Mouse (Mus musculus): ENCODE measurements at regions not wholly inside any gene's neighbourhood (a gene's known extent, or its start where the extent isn't known, plus 50 kb on each side); places are given as distances from the start of the nearest gene placed in this dataset.

DNA sequence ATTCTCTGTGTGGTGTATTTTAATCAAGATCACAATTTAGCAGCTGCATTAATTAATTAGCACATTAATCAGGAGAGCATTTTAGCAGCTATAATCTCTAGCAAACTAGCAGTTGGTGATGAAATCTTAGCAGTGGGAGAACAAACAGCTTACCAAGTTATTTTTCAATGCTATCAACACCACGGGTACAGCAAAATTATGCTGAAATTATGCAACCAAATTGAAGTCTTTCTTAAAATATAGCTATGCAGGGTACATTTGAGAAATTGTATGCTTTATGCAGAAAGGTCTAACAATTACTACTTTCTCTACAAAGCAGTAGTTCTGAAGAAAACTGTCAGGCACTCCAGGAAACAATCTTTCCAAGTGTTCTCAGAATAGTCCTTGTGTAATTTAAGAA is 378.1 kb downstream of the Dnajb9 start:
- no peaks in the 10 kb centered on the region for H3K36me3 ChIP-seq
- WGBS: 64% methylated on average over 1 of the region's 1 CpGs
- H3K27me3 ChIP-seq: no peaks in the 10 kb centered on the region
- H3K27ac ChIP-seq (replicated peaks): no peak overlapping the region
- ATAC-seq (ENCODE audit: low read depth): no peak
- no peak overlapping the region for H3K4me2 ChIP-seq
- no peak overlapping the region for H3K9ac ChIP-seq
- no peaks in the 10 kb centered on the region for H3K9me3 ChIP-seq
- H3K4me3 ChIP-seq: no peak overlapping the region
- H3K4me1 ChIP-seq (replicated peaks): no peaks in the 10 kb centered on the region

DNA sequence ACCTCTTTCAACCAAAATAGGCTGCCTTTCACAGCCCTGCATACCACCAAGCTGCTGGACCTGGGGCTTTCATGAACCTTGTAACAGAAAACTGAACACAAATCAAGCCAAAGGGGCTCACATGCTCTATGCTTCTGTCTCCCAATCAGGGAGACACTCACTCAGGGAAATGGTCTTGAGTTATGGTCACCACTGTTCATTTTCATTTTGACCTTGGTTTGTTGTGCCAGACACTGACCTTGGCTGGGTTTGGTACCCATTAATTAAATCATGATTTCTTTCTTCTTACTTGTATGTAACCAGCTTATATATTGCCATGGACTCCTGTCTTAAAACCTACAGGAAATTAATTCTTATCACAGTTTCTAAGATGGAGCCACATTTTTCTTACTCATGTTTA is 381.5 kb downstream of the Dnajb9 start:
- no peak overlapping the region for H3K27ac ChIP-seq (replicated peaks)
- no peak overlapping the region for H3K4me3 ChIP-seq
- ATAC-seq (ENCODE audit: low read depth): no peak
- no peak overlapping the region for H3K4me2 ChIP-seq
- no peaks in the 10 kb centered on the region for H3K27me3 ChIP-seq
- no peaks in the 10 kb centered on the region for H3K36me3 ChIP-seq
- H3K9me3 ChIP-seq: no peaks in the 10 kb centered on the region
- no peaks in the 10 kb centered on the region for H3K4me1 ChIP-seq (replicated peaks)
- H3K9ac ChIP-seq: no peak overlapping the region

DNA sequence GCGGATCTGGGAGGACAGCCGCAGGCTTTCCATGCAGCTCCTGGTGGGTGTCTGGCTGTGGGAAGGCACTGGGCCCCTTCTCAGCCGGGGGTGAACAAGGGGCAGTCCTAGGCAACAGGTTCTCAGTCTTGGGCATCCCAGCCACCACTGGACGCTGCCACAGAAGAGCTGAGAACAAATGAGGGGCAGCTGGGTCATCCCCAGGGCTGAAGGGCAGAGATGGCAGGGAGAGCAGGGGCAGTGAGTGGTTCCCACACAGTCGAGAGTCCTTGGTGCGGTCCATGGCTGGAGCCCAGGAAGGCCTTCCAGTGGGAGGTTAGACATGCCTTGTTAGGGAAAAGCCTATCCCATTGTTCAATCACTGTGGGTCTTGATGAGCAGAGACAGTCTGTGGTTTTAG is 382.2 kb downstream of the Dnajb9 start:
- no peak for ATAC-seq (ENCODE audit: low read depth)
- Histone ChIP-seq H3K27me3 (no peaks in the 10 kb centered on the region), H3K4me1 (replicated peaks) (no peaks in the 10 kb centered on the region), H3K4me3 (no peak overlapping the region), H3K4me2 (no peak overlapping the region), H3K9me3 (no peaks in the 10 kb centered on the region), H3K27ac (replicated peaks) (no peak overlapping the region), H3K36me3 (no peaks in the 10 kb centered on the region), H3K9ac (no peak overlapping the region)
- WGBS: 79% methylated on average over 6 of the region's 6 CpGs

DNA sequence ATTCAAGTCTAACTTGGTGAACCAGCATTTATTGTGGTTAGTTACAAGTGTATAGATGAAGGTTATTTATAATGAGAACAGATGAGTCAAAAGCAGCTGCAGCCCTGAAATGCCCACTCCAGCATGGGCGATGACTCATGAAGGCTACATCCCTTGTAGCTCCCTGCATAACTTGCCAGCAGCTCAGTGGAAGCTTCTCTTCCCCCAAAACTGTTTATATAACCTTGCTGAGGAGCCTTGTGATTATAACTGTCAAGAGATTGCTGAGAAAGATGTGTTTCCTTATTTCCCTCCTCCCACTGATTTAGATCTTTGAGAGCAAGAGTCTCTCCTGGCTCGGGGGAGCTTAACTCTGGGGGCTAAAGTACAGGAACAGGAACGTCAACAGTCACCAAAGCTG is 382.8 kb downstream of the Dnajb9 start:
- no peak overlapping the region for H3K9ac ChIP-seq
- H3K9me3 ChIP-seq: no peaks in the 10 kb centered on the region
- 62% methylated on average over 3 of the region's 3 CpGs for WGBS
- H3K4me3 ChIP-seq: no peak overlapping the region
- H3K4me2 ChIP-seq: no peak overlapping the region
- no peaks in the 10 kb centered on the region for H3K4me1 ChIP-seq (replicated peaks)
- H3K27ac ChIP-seq (replicated peaks): no peak overlapping the region
- H3K36me3 ChIP-seq: no peaks in the 10 kb centered on the region
- H3K27me3 ChIP-seq: no peaks in the 10 kb centered on the region
- ATAC-seq (ENCODE audit: low read depth): no peak

DNA sequence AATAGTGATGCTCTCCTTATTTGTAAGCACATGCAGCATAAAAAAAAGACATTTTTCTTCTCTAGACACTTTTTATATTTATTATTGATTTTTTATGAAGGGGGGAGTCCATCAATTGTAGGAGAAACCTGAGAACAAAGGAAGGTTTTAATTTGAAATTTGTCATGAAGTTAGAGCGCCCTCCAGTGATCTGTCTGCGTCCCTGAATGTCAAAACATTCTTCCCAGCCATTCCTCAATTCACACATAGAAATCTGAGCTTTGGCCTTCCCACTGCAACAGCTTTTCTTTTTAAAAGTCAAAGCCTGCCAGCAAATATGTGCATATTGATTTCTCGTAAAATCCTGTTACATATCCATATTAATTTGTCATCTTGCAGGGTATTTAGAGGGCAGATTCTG is 396.6 kb downstream of the Dnajb9 start:
- Histone ChIP-seq H3K9ac (no peak overlapping the region), H3K4me1 (replicated peaks) (no peaks in the 10 kb centered on the region), H3K4me2 (no peak overlapping the region), H3K36me3 (no peaks in the 10 kb centered on the region), H3K27me3 (no peaks in the 10 kb centered on the region), H3K4me3 (no peak overlapping the region), H3K9me3 (no peaks in the 10 kb centered on the region), H3K27ac (replicated peaks) (no peak overlapping the region)
- WGBS: 12% methylated on average over 3 of the region's 3 CpGs
- ATAC-seq (ENCODE audit: low read depth): peak; percentile 47

DNA sequence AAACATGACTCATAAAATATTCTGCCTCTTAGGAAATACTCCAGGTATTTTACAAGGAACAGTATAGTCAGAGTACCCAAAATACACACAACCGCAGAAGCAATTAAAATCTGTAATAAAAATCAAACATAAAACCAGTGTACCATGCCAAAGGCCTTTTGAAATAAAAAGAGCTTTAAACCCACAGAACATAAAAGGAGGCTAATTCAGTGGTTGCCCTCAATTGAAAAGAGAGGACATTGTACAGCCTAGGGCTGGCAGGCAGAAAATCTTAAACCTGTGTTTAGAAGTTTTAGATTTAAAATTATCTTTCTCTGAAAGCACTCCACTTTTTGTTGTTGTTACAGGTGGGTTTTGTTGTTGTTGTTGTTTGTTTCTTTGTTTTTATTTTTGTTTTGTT is 437.4 kb downstream of the Dnajb9 start:
- peak; percentile 63; the same call in 1 of the 2 replicates for ATAC-seq (ENCODE audit: low read depth)
- no peak overlapping the region for H3K27ac ChIP-seq (replicated peaks)
- no peaks in the 10 kb centered on the region for H3K36me3 ChIP-seq
- no peak overlapping the region for H3K4me2 ChIP-seq
- no peak overlapping the region for H3K9ac ChIP-seq
- H3K4me3 ChIP-seq: no peak overlapping the region
- no peaks in the 10 kb centered on the region for H3K9me3 ChIP-seq
- 22% methylated on average over 1 of the region's 1 CpGs for WGBS
- H3K27me3 ChIP-seq: no peaks in the 10 kb centered on the region
- H3K4me1 ChIP-seq (replicated peaks): no peaks in the 10 kb centered on the region

DNA sequence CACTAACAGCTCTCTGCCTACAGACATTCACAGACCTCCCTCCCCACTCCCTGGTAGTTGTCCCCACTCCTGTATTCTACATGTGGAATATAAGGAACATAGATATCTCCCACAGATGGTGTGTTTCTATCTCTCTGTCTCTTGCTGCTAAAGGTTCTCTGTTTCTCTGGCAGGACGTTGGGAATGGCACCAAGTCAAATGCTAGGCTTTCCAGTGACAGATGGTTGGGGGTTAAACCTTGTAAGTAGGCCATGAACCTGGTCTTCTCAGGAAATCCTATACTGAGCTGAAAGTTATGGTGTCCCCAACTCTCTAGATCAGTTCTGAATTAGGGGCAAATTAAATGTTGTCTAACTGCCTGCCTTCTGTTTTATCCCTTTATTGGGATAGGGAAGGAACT is 448.0 kb downstream of the Dnajb9 start:
- Histone ChIP-seq H3K9me3 (no peaks in the 10 kb centered on the region), H3K4me3 (no peak overlapping the region), H3K27me3 (no peaks in the 10 kb centered on the region), H3K27ac (replicated peaks) (no peak overlapping the region), H3K9ac (no peak overlapping the region), H3K4me2 (no peak overlapping the region), H3K4me1 (replicated peaks) (no peaks in the 10 kb centered on the region), H3K36me3 (no peaks in the 10 kb centered on the region)
- no peak for ATAC-seq (ENCODE audit: low read depth)
- 56% methylated on average over 1 of the region's 1 CpGs for WGBS

All from neural tube, embryonic 13.5 days (tissue).